Mouse (Mus musculus) layer of hippocampus, adult 2 months (tissue): ENCODE measurements at regions not wholly inside any gene's neighbourhood (a gene's known extent, or its start where the extent isn't known, plus 50 kb on each side); places are given as distances from the start of the nearest gene placed in this dataset.

Experiments
- DNase-seq, 2 experiments: peaks; one replicate each; pipeline ENCODE4 v3.0.0; 2022; ENCODE audit warnings: low spot score in 2 of 2
- H3K27ac ChIP-seq: fragments of 200-600 bp; 2 replicates; pipeline ENCODE4 v1.8.1; 2022
- H3K4me3 ChIP-seq: fragments of 200-600 bp; 2 replicates; pipeline ENCODE4 v1.8.1; 2022; ENCODE audit warnings: mild to moderate bottlenecking
- CTCF ChIP-seq: fragments of 200-600 bp; conservative IDR thresholded peaks from 2 replicates; pipeline ENCODE4 v1.8.1; 2022; ENCODE audit warnings: antibody characterized with exemption, mild to moderate bottlenecking, moderate library complexity

- H3K27ac ChIP-seq, result no peak overlapping the region
- no peak overlapping the region for H3K4me3 ChIP-seq
- no peak for DNase-seq
- TF ChIP-seq CTCF, result no peak
Observed at GRCm38 (mm10) chr12:109773909-109774313, 173.8 kb upstream of the Rtl1 start.

- H3K4me3 ChIP-seq, result no peak overlapping the region
- no peak for DNase-seq
- H3K27ac ChIP-seq, result no peak overlapping the region
- TF ChIP-seq CTCF, result no peak
Observed at GRCm38 (mm10) chr12:109798846-109799245, 198.7 kb upstream of the Rtl1 start.

GRCm38 (mm10) chr12:109799395-109799794 is 199.3 kb upstream of the Rtl1 start:
- TF ChIP-seq CTCF, result no peak
- Histone ChIP-seq H3K27ac (no peak overlapping the region), H3K4me3 (no peak overlapping the region)
- DNase-seq, result no peak

GRCm38 (mm10) chr12:109827241-109827915 is 227.2 kb upstream of the Rtl1 start:
- peak; percentile 15 to 47 for DNase-seq
- no peak for TF ChIP-seq CTCF
- no peak overlapping the region for H3K27ac ChIP-seq

GRCm38 (mm10) chr12:109830303-109831020 is 230.3 kb upstream of the Rtl1 start:
- Histone ChIP-seq H3K4me3 (no peak overlapping the region), H3K27ac (no peak overlapping the region)
- no peak for DNase-seq
- TF ChIP-seq CTCF, result peak; percentile 50

More at GRCm38 (mm10) chr12:109827241-109827915, 227.2 kb upstream of the Rtl1 start:
- H3K4me3 ChIP-seq, result no peak overlapping the region

GRCm38 (mm10) chr12:109832964-109833363 is 232.8 kb upstream of the Rtl1 start:
- Histone ChIP-seq H3K27ac (no peak overlapping the region), H3K4me3 (no peak overlapping the region)
- TF ChIP-seq CTCF, result no peak
- DNase-seq, result no peak

- no peak for DNase-seq
- TF ChIP-seq CTCF, result no peak
- no peak overlapping the region for H3K27ac ChIP-seq
- H3K4me3 ChIP-seq, result no peak overlapping the region
Observed at GRCm38 (mm10) chr12:109836521-109836920, 236.4 kb upstream of the Rtl1 start.

GRCm38 (mm10) chr12:109839126-109839587 is 239.0 kb upstream of the Rtl1 start:
- H3K4me3 ChIP-seq, result no peak overlapping the region
- no peak overlapping the region for H3K27ac ChIP-seq
- TF ChIP-seq CTCF, result no peak
- DNase-seq, result no peak

GRCm38 (mm10) chr12:109839946-109840524 is 239.9 kb upstream of the Rtl1 start:
- H3K27ac ChIP-seq, result no peak overlapping the region
- no peak for DNase-seq

GRCm38 (mm10) chr12:109844723-109845601 is 244.8 kb upstream of the Rtl1 start:
- no peak for TF ChIP-seq CTCF
- DNase-seq, result no peak

More at GRCm38 (mm10) chr12:109839946-109840524, 239.9 kb upstream of the Rtl1 start:
- H3K4me3 ChIP-seq, result no peak overlapping the region
- no peak for TF ChIP-seq CTCF

GRCm38 (mm10) chr12:109845602-109845906 is 245.4 kb upstream of the Rtl1 start:
- Histone ChIP-seq H3K27ac (no peak overlapping the region), H3K4me3 (no peak overlapping the region)
- DNase-seq, result no peak
- TF ChIP-seq CTCF, result no peak

More at GRCm38 (mm10) chr12:109844723-109845601, 244.8 kb upstream of the Rtl1 start:
- Histone ChIP-seq H3K27ac (no peak overlapping the region), H3K4me3 (no peak overlapping the region)

GRCm38 (mm10) chr12:109856336-109856735 is 256.2 kb upstream of the Rtl1 start:
- TF ChIP-seq CTCF, result no peak
- Histone ChIP-seq H3K4me3 (no peak overlapping the region), H3K27ac (no peak overlapping the region)
- DNase-seq, result no peak

- H3K4me3 ChIP-seq, result no peak overlapping the region
- no peak for TF ChIP-seq CTCF
- H3K27ac ChIP-seq, result no peak overlapping the region
- no peak for DNase-seq
Observed at GRCm38 (mm10) chr12:109857705-109858104, 257.6 kb upstream of the Rtl1 start.
